Mouse (Mus musculus) embryonic fibroblast, embryonic 13.5 days (primary cell): ENCODE data around the gene Ankrd13a.

Experiments
- CTCF ChIP-seq: IDR thresholded peaks from 2 replicates; pipeline ENCODE4 v1.5.1; 2011; ENCODE audit warnings: mild to moderate bottlenecking, control low read depth, low read length, moderate library complexity, borderline replicate concordance; ENCODE audit not compliant: insufficient read depth
- POLR2A ChIP-seq: IDR thresholded peaks from 2 replicates; pipeline ENCODE4 v1.6.1; 2011; ENCODE audit warnings: low read depth, mild to moderate bottlenecking, control low read depth, low read length, moderate library complexity

DNA sequence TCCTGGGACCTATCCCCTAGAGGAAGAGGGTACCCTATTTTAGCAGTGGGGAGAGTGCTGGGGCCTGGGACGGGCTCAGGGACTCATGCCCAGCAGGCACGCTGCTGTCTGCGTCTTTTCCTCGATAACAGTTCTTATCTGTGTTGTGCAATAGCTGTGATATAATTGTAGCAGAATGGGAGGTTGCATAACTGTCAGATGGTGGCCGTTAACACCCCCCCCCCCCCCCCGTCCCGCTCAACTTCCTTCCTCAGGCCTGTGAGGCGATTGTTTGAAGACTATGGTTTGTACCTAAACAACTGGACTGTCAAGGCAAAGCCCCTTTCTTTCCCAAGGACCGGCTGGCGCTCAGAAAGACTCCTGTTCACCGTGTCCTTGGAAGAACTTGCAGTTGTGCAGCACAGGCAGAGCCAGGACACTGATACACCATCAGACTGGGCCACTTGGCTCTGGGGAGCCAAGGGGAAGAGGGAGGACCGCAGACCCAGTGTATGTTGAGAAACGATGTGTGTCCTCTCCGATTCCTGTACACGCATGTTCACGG is 10.2 kb downstream of the Ankrd13a start:
- TF ChIP-seq POLR2A (no peak), CTCF (no peak)
